Mouse (Mus musculus) midbrain, embryonic 10.5 days (tissue): Measurements from ENCODE around the gene Zfp462. TPM values are rescaled to one million over a fixed set of nuclear protein-coding genes. Genes with fewer than 3 reads are reported as not detected.

Experiments used
- DNase-seq: peaks from one replicate; pipeline ENCODE4 v3.0.0-alpha.2; 2017; ENCODE audit warnings: low spot score
- H3K27ac ChIP-seq: fragments of 300-500 bp; sonication (generic); replicated peaks from 2 replicates; pipeline ENCODE4 v1.5.1; 2016; ENCODE audit warnings: mild to moderate bottlenecking
- H3K27me3 ChIP-seq: fragments of 300-500 bp; sonication (generic); 2 replicates; pipeline ENCODE4 v1.6.1; 2016; ENCODE audit warnings: low read depth, mild to moderate bottlenecking; ENCODE audit not compliant: poor library complexity, severe bottlenecking
- H3K36me3 ChIP-seq: fragments of 300-500 bp; sonication (generic); 2 replicates; pipeline ENCODE4 v1.6.1; 2016; ENCODE audit warnings: mild to moderate bottlenecking, moderate library complexity
- H3K4me1 ChIP-seq: fragments of 300-500 bp; sonication (generic); 2 replicates; pipeline ENCODE4 v1.6.1; 2016
- H3K4me3 ChIP-seq: fragments of 300-500 bp; sonication (generic); 2 replicates; pipeline ENCODE4 v1.5.1; 2016; ENCODE audit warnings: mild to moderate bottlenecking, moderate library complexity
- H3K9me3 ChIP-seq: fragments of 300-500 bp; sonication (generic); replicated peaks from 2 replicates; pipeline ENCODE4 v1.6.1; 2016; ENCODE audit warnings: mild to moderate bottlenecking
- WGBS: fragments of 180-500 bp; shearing (Covaris S2); methylation state at CpG from one replicate; pipeline ENCODE4 v1.1.7; 2016; 5-methylcytosine and 5-hydroxymethylcytosine counted together
- polyA plus RNA-seq: library from polyadenylated mRNA; unstranded; fragments of >200 nt; fragmentation: Nextera tagmentation; extraction: Ambion mirVana; gene quantifications from 2 replicates; pipeline ENCODE4 v1.2.1, GENCODE M21; 2016

Zfp462 gene
- polyA plus RNA-seq, 1 experiment from 2014 or later = 13.9 TPM

- no peaks in the 10 kb centered on the region for H3K27me3 ChIP-seq
- H3K36me3 ChIP-seq = no peaks in the 10 kb centered on the region
- no peak overlapping the region for H3K27ac ChIP-seq
- H3K4me1 ChIP-seq = peaks cover 10% of the 10 kb centered on the region
- H3K4me3 ChIP-seq = no peak overlapping the region
- 85% methylated on average over 2 of the region's 2 CpGs for WGBS
- no peak for DNase-seq
- no peaks in the 10 kb centered on the region for H3K9me3 ChIP-seq
Observed at GRCm38 (mm10) chr4:55121126-55121525, 176.3 kb downstream of the Zfp462 start.

- H3K27ac ChIP-seq = no peak overlapping the region
- peaks cover 10% of the 10 kb centered on the region for H3K4me1 ChIP-seq
- 66% methylated on average over 6 of the region's 6 CpGs for WGBS
- no peak overlapping the region for H3K4me3 ChIP-seq
- H3K27me3 ChIP-seq = no peaks in the 10 kb centered on the region
- no peaks in the 10 kb centered on the region for H3K36me3 ChIP-seq
- H3K9me3 ChIP-seq = no peaks in the 10 kb centered on the region
- DNase-seq = no peak
Observed at GRCm38 (mm10) chr4:55121952-55122351, 177.1 kb downstream of the Zfp462 start.

GRCm38 (mm10) chr4:55124126-55124525 lies 179.3 kb downstream of the Zfp462 start:
- Histone ChIP-seq H3K27ac (no peak overlapping the region), H3K9me3 (no peaks in the 10 kb centered on the region), H3K27me3 (no peaks in the 10 kb centered on the region), H3K4me1 (peaks cover 10% of the 10 kb centered on the region), H3K36me3 (no peaks in the 10 kb centered on the region), H3K4me3 (no peak overlapping the region)
- DNase-seq = no peak
- 95% methylated on average over 3 of the region's 3 CpGs for WGBS

GRCm38 (mm10) chr4:55125048-55125737 lies 180.3 kb downstream of the Zfp462 start:
- DNase-seq = no peak
- no peak overlapping the region for H3K27ac ChIP-seq
- WGBS = 45% methylated on average over 11 of the region's 11 CpGs
- no peak overlapping the region for H3K4me3 ChIP-seq
- no peaks in the 10 kb centered on the region for H3K27me3 ChIP-seq
- no peaks in the 10 kb centered on the region for H3K36me3 ChIP-seq
- no peaks in the 10 kb centered on the region for H3K9me3 ChIP-seq
- H3K4me1 ChIP-seq = peaks cover 10% of the 10 kb centered on the region

- no peaks in the 10 kb centered on the region for H3K36me3 ChIP-seq
- H3K27me3 ChIP-seq = no peaks in the 10 kb centered on the region
- no peak overlapping the region for H3K27ac ChIP-seq
- no peak for DNase-seq
- H3K4me3 ChIP-seq = no peak overlapping the region
- WGBS = 87% methylated on average over 4 of the region's 4 CpGs
- no peaks in the 10 kb centered on the region for H3K9me3 ChIP-seq
- peaks cover 10% of the 10 kb centered on the region for H3K4me1 ChIP-seq
Observed at GRCm38 (mm10) chr4:55125738-55126054, 180.8 kb downstream of the Zfp462 start.

- Histone ChIP-seq H3K27ac (no peak overlapping the region), H3K36me3 (no peaks in the 10 kb centered on the region), H3K27me3 (no peaks in the 10 kb centered on the region), H3K9me3 (no peaks in the 10 kb centered on the region), H3K4me1 (peaks cover 7% of the 10 kb centered on the region), H3K4me3 (no peak overlapping the region)
- WGBS = 90% methylated on average over 9 of the region's 9 CpGs
- no peak for DNase-seq
Observed at GRCm38 (mm10) chr4:55127228-55127901, 182.5 kb downstream of the Zfp462 start.

GRCm38 (mm10) chr4:55128088-55128835 lies 183.4 kb downstream of the Zfp462 start:
- 87% methylated on average over 13 of the region's 13 CpGs for WGBS
- no peaks in the 10 kb centered on the region for H3K36me3 ChIP-seq
- no peak for DNase-seq
- no peaks in the 10 kb centered on the region for H3K9me3 ChIP-seq
- H3K4me1 ChIP-seq = peaks cover 7% of the 10 kb centered on the region
- H3K27ac ChIP-seq = no peak overlapping the region
- no peaks in the 10 kb centered on the region for H3K27me3 ChIP-seq
- no peak overlapping the region for H3K4me3 ChIP-seq
